Mouse (Mus musculus): Measurements from ENCODE around the gene Rps19. TPM values are rescaled to one million over a fixed set of nuclear protein-coding genes. Genes with fewer than 3 reads are reported as not detected.
"Not testable (repeated sequence)": the region's sequence is repeated elsewhere in the genome, so short reads cannot be mapped to it uniquely, and the experiment has no call there.

Gene Rps19
- polyA plus RNA-seq, 1 experiment from 2014 or later = 1,295 TPM

GRCm38 (mm10) chr7:24882416-24883199 is 1.6 kb upstream of the Rps19 start:
- no peak overlapping the region for H3K9ac ChIP-seq
- no peak overlapping the region for H3K4me2 ChIP-seq
- ATAC-seq (ENCODE audit: low read depth) = no peak
- no peak overlapping the region for H3K27ac ChIP-seq (replicated peaks)
- peaks cover 32% of the 10 kb centered on the region for H3K4me1 ChIP-seq (replicated peaks)
- no peak overlapping the region for H3K4me3 ChIP-seq
- H3K27me3 ChIP-seq = no peaks in the 10 kb centered on the region
- H3K36me3 ChIP-seq = peaks cover 20% of the 10 kb centered on the region
- WGBS = 94% methylated on average over 9 of the region's 9 CpGs
- no peaks in the 10 kb centered on the region for H3K9me3 ChIP-seq

DNA sequence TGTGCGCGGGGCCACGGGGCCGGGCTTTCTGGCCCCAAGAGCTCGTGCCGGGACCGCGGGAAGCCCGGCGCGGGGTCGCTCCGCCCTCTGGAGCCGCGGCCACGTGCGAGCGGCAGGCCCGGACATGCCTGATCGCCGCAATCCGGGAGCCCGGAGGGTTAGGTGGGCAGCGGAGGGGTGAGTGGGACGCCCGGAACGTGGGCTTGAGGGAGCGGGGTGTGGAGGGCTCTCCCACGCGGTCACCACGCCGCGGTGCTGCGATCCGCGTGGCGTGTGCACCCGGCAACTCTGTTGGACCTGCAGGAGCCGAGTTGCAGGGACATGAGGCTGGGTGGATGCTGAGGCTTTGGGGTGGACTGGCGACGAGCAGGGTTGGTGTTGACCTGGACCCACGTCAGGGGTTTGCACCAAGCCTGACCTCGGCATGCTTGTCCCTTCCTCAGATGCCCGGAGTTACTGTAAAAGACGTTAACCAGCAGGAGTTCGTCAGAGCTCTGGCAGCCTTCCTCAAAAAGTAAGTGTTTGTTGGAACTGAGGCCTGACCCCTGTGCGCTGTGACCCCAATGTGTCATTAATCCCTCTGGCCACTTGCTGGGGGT is 621 bp downstream of the Rps19 start:
- peaks cover 41% of the 10 kb centered on the region for H3K36me3 ChIP-seq
- H3K27ac ChIP-seq (replicated peaks) = peak overlapping the region; percentile 92
- WGBS = under 1% methylated on average over 47 of the region's 47 CpGs
- no peaks in the 10 kb centered on the region for H3K9me3 ChIP-seq
- H3K4me3 ChIP-seq = peak overlapping the region; percentile 83
- 0 out of 2 replicates have a peak, but pooled peaks have one; percentile 6 for ATAC-seq (ENCODE audit: low read depth)
- peak overlapping the region; percentile 97 for H3K9ac ChIP-seq
- no peaks in the 10 kb centered on the region for H3K27me3 ChIP-seq
- H3K4me2 ChIP-seq = peak overlapping the region; percentile 81
- H3K4me1 ChIP-seq (replicated peaks) = peaks cover 35% of the 10 kb centered on the region

DNA sequence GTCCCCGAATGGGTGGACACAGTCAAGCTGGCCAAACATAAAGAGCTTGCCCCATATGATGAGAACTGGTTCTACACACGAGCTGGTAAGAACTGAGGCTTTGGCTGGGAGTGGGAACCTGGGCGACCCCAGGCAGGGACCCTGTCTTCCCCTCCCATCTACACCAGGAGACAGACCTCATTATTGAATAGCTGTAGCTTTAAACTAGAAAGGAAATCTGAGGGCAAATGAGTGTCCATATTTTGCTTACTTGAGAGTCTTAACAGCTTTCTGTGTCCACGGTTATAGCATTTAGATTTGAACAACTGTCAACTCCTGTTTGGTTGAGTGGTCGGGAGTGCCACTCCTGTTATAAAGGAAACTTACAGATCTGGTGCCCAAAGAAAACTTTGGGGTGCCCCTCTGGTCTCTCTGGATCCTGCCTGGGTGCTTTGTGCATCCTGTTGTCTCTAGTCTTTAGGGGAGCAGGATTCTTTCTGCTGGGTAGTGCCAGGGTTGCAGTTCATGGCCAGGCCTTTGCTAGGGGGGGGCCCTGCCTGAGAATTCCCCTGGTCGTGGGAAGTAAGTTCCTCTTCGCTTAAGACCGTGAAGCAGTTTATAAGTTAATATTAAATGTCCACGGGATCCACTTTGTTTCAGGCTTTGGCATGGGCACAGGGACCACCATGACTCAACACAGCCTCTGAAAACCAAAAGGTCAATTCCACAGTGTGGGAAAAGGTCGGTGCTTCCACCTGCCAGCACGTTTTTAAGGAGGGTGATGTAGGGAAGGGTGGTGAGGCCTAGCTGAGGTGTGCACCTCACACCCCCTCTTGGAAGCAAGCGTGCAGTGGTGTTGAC is 1.5 kb downstream of the Rps19 start:
- ATAC-seq (ENCODE audit: low read depth) = no peak
- Histone ChIP-seq H3K4me3 (peak overlapping the region; percentile 83), H3K4me2 (peak overlapping the region; percentile 81), H3K27ac (replicated peaks) (no peak overlapping the region), H3K9me3 (no peaks in the 10 kb centered on the region), H3K4me1 (replicated peaks) (peaks cover 30% of the 10 kb centered on the region), H3K27me3 (no peaks in the 10 kb centered on the region), H3K36me3 (peaks cover 50% of the 10 kb centered on the region), H3K9ac (peak overlapping the region; percentile 97)
- 49% methylated on average over 12 of the region's 12 CpGs for WGBS

DNA sequence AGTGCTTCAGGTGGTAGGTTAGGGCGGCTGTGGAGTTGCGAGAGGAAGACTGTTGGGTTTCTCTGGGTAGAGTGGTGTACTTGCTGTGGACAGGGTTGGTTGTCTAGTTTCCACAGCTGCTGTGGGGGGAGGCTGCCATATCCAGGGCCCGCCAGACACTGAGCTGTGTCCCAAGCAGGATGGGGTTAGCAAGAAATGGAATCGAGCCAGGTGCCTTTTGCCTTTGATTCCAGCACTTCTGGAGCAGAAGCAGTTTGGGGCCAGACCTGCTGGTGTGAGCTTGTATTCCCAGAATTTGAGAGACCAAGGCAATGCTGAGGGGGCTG is 2.1 kb downstream of the Rps19 start:
- H3K4me2 ChIP-seq = peak overlapping the region; percentile 81
- peak overlapping the region; percentile 83 for H3K4me3 ChIP-seq
- no peaks in the 10 kb centered on the region for H3K27me3 ChIP-seq
- no peak overlapping the region for H3K27ac ChIP-seq (replicated peaks)
- H3K9ac ChIP-seq = peak overlapping the region; percentile 97
- H3K4me1 ChIP-seq (replicated peaks) = peaks cover 30% of the 10 kb centered on the region
- no peaks in the 10 kb centered on the region for H3K9me3 ChIP-seq
- ATAC-seq (ENCODE audit: low read depth) = no peak
- 72% methylated on average over 4 of the region's 4 CpGs for WGBS
- peaks cover 56% of the 10 kb centered on the region for H3K36me3 ChIP-seq

DNA sequence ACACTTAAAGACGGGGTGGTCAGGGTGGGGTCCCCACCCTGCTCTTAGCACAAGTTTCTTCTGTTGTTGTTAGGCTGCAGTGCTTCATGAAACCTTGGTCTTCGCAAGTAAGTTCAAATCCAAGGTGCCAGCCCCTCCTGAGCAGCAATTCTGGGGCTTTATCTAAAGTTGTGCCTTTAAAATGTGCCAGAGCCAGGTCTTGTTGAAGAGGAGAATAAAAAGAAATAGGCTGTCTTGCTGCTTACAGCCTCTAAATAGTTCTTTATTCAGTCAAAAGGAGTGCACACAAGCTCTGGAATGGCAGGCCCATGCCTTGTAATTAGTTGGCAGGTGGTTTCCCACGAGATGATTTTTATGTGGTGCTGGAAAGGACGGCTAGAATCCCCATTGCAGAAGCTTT is 2.9 kb downstream of the Rps19 start:
- H3K9ac ChIP-seq = peak overlapping the region; percentile 97
- H3K4me2 ChIP-seq = no peak overlapping the region
- H3K36me3 ChIP-seq = peaks cover 57% of the 10 kb centered on the region
- no peak overlapping the region for H3K4me3 ChIP-seq
- no peaks in the 10 kb centered on the region for H3K27me3 ChIP-seq
- H3K9me3 ChIP-seq = no peaks in the 10 kb centered on the region
- 70% methylated on average over 4 of the region's 4 CpGs for WGBS
- H3K27ac ChIP-seq (replicated peaks) = no peak overlapping the region
- H3K4me1 ChIP-seq (replicated peaks) = peaks cover 30% of the 10 kb centered on the region
- ATAC-seq (ENCODE audit: low read depth) = no peak

- Histone ChIP-seq H3K4me1 (replicated peaks) (peaks cover 30% of the 10 kb centered on the region), H3K27ac (replicated peaks) (0 out of 2 replicates have a peak overlapping the region, but pooled peaks have one; percentile 14), H3K9ac (0 out of 2 replicates have a peak overlapping the region, but pooled peaks have one; percentile 8), H3K4me2 (no peak overlapping the region), H3K4me3 (no peak overlapping the region), H3K36me3 (peaks cover 57% of the 10 kb centered on the region), H3K27me3 (no peaks in the 10 kb centered on the region), H3K9me3 (no peaks in the 10 kb centered on the region)
- 84% methylated on average over 6 of the region's 6 CpGs for WGBS
- no peak for ATAC-seq (ENCODE audit: low read depth)
These were observed 5.5 kb downstream of the Rps19 start for GRCm38 (mm10) chr7:24889431-24890220.

- H3K9me3 ChIP-seq = no peaks in the 10 kb centered on the region
- peak; percentile 51 for ATAC-seq (ENCODE audit: low read depth)
- WGBS = 28% methylated on average over 10 of the region's 10 CpGs
- H3K4me1 ChIP-seq (replicated peaks) = peaks cover 24% of the 10 kb centered on the region
- H3K4me3 ChIP-seq = no peak overlapping the region
- peaks cover 57% of the 10 kb centered on the region for H3K36me3 ChIP-seq
- H3K27me3 ChIP-seq = no peaks in the 10 kb centered on the region
- H3K27ac ChIP-seq (replicated peaks) = 0 out of 2 replicates have a peak overlapping the region, but pooled peaks have one; percentile 14
- no peak overlapping the region for H3K9ac ChIP-seq
- H3K4me2 ChIP-seq = no peak overlapping the region
These were observed 6.4 kb downstream of the Rps19 start for GRCm38 (mm10) chr7:24890281-24891216.

DNA sequence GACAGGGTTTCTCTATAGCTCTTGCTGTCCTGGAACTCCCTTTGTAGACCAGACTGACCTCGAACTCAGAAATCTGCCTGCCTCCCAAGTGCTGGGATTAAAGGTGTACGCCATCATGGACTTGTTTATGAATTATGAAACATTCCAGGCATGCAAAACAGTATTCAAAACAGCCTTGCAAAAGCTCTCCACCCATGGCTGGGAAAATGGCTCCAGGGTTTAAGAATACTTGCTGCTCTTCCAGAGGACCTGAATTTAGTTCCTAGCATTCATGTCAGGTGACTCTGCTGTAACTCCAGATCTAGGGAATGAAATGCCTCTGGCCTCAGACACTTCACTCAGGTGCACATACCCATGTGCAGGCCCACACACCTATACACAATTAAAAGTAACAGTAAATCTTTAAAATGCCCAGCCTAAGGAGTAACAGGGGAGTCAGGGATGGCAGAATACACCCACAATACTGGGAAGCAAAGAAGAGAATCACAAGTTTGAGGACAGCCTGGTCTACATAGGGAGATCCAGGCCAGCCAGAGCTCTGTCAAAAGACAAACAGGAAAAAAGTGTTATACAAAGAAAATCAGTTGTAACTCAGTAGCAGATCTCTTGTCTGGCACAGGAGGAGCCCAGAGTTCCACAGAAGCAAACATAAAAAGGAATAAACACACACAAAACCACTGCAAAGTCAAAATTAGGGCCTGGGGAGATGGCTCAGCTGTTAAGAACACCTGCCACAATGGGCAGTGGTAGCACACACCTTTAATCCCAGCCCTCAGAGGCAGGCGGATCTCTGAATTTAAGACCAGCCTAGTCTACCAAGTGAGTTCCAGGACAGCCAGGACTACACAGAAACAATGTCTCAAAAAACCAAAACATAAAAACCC is 7.3 kb downstream of the Rps19 start:
- H3K36me3 ChIP-seq = peaks cover 49% of the 10 kb centered on the region

DNA sequence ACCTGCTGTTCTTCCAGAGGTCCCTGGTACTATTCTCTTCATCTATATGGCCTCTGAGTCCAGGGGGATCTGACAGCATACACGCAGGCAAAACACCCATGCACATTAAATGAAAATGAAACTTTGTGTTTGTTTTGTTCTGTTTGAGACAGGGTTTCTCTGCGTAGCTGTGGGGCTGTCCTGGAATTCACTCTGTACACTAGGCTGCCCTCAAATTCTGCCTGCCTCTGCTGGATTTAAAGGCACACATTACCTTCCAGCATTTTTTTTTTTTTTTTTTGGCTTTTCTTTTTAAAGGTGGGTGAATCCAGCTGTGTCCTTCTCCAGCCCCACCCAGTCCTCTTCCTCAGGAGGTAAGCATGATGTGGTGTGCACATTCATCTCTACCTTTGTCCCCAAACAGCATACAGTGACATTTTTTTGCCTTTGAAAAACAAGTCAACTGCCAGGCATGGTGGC is 8.0 kb downstream of the Rps19 start:
- no peak overlapping the region for H3K27ac ChIP-seq (replicated peaks)
- no peak overlapping the region for H3K4me3 ChIP-seq
- H3K4me2 ChIP-seq = no peak overlapping the region
- peaks cover 8% of the 10 kb centered on the region for H3K4me1 ChIP-seq (replicated peaks)
- no peaks in the 10 kb centered on the region for H3K9me3 ChIP-seq
- ATAC-seq (ENCODE audit: low read depth) = no peak
- 75% methylated on average over 2 of the region's 2 CpGs for WGBS
- H3K27me3 ChIP-seq = no peaks in the 10 kb centered on the region
- no peak overlapping the region for H3K9ac ChIP-seq
- H3K36me3 ChIP-seq = peaks cover 42% of the 10 kb centered on the region

More for the DNA sequence above, 7.3 kb downstream of the Rps19 start:
- Histone ChIP-seq H3K27ac (replicated peaks) (no peak overlapping the region), H3K27me3 (no peaks in the 10 kb centered on the region), H3K9ac (no peak overlapping the region), H3K4me3 (no peak overlapping the region), H3K4me2 (no peak overlapping the region), H3K9me3 (no peaks in the 10 kb centered on the region), H3K4me1 (replicated peaks) (peaks cover 15% of the 10 kb centered on the region)
- WGBS = 75% methylated on average over 3 of the region's 3 CpGs
- no peak for ATAC-seq (ENCODE audit: low read depth)

DNA sequence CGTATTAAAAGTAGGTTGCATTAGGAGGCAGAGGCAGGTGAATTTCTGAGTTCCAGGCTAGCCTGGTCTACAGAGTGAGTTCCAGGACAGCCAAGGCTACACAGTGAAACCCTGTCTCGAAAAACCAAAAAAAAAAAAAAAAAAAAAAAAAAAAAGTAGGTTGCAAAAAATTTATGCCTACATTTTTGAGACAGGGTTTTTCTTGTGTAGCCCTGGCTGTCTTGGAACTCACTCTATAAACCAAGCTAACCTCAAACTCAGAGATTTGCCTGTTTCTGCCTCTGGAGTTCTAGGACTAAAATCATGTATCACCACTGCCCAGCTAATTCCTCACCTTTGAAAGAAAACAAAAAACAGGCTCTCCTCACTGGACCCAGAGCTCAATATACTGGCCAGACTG is 11.6 kb downstream of the Rps19 start:
- ATAC-seq (ENCODE audit: low read depth); H3K27me3 ChIP-seq; H3K4me1 ChIP-seq (replicated peaks); H3K9ac ChIP-seq; H3K9me3 ChIP-seq; H3K4me3 ChIP-seq; H3K36me3 ChIP-seq; H3K27ac ChIP-seq (replicated peaks); H3K4me2 ChIP-seq: not testable (repeated sequence)
- 98% methylated on average over 2 of the region's 2 CpGs for WGBS

Measured in neural tube, embryonic 13.5 days (tissue).